Mouse (Mus musculus) heart, adult 9 months (tissue): Measurements from ENCODE around the gene Hadha.

Experiments used
- DNase-seq, 2 experiments: peaks; one replicate each; pipeline ENCODE4 v3.0.0; 2022; ENCODE audit warnings: low spot score in 2 of 2

Gene Hadha

DNA sequence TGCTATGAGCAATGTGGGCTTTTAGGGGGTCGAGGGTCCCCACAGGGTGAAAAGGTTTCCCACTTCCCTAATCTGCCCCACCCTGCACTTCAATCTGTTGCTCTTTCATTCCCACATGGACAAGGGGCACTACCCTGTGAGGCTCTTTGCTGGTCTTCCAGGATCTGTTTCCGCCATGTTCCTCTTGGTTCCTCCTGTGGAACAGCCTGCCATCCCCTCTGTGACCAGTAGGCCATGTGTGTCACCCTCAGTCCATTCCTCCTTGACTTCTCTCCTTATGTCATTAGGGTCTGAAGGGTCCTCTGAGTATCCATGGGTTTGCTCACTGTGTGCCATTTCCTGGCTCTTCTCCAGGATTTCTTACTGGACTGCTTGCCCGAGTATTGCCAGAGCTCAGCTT is 43.2 kb downstream of the Hadha start:
- DNase-seq, result no peak

DNA sequence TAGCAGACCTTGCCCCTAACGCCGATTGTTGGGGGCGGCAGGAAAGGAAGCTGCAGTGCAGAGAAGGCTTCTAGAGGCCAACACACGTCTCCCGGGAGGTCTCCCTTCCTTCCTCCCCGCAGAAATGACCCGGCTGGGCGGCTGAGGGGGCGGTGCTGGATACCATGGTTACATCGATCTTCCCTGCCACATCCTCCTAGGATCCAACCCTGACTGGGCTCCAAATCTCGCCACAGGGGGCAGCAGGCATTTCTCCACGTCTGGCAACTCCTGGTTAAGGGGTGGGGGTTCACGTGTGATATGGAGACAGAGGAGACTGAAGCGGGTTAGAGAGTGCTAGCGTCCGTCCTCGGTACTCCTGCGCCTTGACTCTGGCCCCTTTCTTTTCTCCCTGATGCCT is 43.8 kb downstream of the Hadha start:
- peak; percentile 33 to 49 for DNase-seq

DNA sequence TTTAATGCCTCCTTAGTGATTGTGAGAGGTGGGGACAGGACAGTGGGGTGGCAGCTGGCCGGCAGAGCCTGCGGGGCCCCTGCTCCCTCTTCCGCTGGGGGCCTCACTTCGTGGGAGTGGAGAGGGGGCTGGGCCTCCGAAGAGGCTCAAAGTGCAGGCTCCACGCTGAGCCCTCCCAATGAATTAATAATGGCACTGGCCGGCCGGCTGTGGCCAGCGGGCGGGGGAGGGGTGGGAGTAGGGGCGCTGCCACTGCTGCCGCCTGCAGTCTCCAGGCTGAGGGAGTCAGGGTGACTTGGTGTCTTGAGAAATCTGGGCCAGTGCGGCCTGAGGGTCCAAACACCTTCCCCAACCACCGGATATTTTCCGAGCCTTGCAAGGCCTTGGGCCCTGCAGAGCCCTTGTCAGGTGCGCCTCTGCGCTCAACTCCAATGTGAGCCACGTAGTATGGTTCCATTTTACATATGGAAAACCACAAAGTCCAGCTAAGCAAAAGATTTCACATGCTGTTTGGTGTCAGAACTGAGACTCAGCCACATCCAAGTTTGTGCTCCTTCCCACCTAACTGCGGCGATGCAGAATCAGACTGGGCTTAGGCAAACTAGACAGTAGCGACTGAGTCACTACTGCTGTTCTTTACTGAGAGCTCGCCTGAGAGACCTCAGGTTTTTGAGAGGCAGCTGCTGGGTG is 44.4 kb downstream of the Hadha start:
- no peak for DNase-seq

DNA sequence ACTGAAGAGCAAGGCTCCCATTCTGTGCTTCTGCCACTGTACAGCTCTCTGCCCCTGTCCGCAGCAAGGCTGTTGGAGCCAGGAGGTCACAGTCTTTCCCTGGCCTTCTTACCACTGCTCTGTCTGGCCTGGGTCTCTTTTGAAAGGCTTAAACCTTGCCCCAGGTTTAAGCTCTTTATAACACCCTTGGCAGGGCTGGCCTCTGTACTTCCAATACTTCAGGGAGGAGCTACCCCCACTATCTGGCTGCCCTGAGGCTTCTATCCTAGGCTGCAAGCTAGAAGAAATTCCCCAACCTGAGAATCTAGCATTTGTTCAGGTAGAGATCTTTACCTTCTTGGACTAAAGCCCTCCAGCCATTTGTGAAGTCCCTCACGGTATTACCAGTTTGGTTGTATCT is 45.1 kb downstream of the Hadha start:
- no peak for DNase-seq

DNA sequence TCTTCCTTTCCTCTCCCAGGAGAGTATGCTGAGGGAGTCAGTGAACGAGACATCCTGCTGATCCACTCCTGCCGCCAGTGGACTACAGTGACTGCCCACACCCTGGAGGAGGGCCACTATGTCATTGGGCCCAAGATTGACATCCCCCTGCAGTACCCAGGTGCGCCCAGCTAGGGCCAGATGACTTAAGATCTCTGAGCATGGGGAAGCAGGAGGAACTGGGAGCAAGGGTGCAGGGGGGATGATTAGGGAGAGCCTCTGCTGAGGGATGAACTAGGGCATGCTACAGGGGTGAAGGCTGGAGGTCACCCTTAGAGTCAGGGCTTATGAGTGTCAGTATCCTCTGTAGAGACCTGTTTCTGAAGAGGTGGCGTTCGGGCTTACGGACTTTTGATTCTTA is 46.7 kb downstream of the Hadha start:
- no peak for DNase-seq

DNA sequence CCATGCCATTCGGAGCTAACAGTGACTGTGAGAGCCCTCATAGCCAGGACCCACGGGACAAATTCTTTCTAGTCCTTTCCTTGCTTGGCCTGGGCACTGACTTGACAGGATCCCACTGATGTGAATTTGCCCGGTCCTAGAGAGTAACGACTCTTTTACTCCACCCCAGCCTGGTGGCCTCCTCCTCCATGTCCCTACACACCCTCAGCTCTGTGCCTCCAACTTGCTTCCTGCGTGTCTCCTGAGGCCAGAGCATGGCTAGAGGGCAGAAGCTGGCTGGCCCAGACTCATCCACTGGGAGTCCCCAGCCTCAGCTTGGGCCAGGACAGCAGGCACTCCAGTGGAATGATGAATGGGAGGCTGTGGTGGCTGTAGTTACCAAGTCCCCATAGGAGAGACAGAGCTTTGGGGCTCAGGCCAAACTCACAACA is 47.3 kb downstream of the Hadha start:
- DNase-seq, result no peak

DNA sequence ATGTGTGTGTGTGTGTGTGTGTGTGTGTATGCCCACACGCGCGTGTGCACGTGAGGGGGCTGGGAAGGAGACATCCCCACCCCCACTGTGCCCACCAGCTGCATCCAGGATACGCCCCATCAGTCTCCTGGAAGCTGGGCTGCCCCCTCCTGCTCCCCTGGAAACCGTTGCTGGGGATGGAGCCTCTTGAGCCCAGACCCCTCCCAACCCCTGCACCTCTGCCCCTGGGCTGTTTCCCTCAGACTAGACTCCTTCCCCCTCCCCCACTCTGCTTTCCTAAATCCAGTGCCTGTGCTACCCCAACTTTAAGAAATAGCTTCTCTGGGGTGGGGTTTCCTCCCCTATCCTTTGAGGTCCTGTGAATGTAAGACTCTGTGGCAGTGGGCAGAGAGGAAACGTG is 47.8 kb downstream of the Hadha start:
- DNase-seq, result no peak

DNA sequence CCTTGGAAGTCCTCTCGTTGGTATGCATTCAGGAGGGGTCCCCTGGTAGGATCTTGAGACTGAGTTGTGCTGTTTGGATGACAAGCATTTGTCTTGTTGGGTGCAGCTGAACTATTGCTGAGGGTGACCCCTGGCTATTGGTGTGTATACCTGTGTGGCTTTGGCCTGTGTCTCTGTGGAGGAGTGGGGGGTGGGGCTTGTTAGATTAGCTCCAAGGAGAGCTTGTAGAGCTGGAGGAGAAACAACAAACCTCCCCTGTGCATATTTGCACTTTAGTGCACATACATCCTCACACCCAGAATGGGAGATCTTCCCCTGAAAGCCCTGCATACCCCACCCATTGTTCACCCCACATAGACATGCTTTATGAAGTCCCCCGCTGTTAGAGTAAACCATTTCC is 48.2 kb downstream of the Hadha start:
- DNase-seq, result no peak

DNA sequence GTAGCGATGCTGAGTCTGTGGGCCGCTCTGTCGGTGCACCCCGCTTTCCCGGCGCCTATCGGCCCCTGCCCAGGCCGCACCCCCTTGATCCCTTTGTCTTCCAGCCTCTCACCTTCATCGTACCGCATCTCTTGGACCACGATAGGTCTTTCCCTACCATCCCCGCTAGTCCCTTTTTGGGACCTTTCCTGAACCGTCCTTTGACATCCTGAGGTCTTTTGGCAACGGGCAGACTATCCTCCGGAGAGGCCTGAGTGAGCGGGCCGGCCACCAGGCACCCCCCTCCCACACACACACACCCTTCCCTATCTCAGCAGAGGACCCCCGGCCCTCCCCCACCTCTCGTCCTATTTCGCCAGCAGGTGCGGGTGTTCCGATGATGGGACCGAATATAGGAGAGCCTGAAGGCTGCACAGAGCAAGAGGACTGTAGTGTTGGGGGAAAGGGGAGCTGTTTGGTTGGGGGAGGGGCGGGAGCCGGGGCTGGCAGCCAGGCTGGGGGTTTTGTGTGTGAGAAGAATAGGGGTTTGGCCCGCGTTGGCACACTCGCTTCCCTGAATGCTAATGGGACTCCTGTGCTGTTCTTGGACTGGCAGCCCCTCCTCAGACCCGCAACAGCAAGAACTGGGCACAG is 49.2 kb downstream of the Hadha start, which contains the start of gene 3110082J24Rik:
Gene 3110082J24Rik (minus strand): TSS at position 419 of the 633 bp plus-strand sequence.
- no peak for DNase-seq

DNA sequence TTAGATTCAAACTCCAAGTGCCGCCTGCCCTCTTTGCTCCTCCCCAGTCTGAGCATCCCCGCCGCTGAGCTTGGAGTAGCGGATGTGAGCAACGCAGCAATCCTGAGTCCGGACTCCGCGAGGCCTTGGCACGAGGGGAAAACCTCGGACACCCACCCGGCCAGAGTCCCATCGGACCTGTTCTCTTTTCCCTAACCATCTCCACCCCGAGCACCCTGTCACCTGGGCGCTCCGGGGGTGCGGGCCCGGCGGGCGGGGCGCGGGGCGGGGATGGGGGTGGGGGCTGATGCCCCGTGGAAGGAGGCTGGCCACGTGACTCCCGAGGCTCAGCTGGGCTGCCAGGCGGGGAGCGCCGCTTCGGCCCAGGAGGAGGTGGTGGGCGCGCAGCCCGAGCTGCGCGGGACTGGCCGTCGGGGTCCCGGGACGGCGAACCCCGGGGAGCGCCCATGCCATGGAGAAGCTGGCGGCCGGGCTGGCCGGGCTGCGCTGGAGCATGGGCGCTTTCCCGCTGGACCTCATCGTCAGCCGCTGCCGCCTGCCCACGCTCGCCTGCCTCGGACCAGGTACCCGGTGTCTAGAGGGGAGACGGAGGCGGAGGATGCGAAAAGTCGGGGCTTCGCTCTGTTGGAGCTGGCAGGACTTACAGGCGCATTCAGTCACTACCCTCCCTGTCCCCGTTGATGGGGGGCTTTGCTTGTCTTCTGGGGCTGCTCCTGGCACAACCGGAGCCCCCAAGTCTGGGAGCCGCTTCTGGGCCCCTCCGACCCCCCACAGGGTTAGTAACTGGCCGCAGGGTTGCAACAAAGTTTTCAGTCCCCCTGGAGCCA is 49.9 kb downstream of the Hadha start, which contains the start of gene Garem2:
Gene Garem2 (plus strand): TSS at position 321 of the 827 bp plus-strand sequence.
- no peak for DNase-seq

DNA sequence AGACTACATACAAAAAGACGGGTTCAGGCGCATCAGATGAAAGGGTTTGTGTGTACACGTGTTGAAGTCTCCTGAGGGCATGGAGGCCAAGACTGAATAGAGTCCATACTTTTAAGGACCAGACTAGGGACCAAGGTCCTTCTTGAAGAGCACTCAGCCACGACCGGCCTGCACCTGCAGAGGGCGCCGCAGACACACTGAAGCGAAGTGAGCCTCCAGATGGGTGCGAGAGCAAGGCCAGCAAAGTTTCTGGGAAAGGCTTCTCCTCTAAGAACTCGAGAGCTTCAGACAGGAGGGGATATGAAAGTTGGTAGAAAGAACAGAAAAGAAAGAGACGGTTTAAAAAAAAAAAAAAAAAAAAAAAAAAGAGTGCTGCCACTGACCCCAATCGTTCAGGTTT is 50.6 kb downstream of the Hadha start:
- DNase-seq, result no peak

DNA sequence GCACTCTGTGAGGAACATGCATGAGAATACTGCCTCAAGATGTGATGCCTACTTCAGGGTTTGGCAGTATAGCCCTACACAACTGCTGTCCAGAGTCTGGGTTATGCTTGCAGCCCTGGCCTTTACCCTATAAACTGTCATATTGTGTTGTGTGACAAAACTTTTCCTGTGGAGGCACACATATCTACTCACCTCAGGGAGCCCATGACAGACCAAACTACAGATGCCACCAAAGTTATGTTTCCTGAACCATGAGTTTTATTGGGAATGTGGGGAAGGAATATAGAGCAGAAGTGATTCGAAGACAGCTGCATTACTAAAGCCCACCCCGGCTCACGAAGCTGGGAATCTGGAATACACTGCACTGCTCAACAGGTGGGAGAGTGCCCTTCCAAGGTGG is 51.6 kb downstream of the Hadha start:
- DNase-seq, result no peak

DNA sequence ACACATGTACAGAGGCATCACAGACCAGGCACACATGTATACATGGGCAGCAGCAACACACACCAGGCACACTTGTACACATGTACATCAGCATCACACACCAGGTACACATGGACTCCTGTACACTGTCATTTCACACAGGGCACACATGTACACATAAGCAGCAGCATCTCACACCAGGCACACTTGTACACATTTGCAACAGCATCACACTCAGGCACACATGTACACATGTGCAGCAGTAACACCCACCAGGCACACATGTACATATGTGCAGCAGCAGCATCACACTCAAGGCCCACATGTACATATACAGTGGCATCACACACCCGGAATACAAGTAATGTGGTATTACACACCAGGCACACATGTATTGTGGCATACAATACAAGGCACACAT is 56.7 kb downstream of the Hadha start:
- DNase-seq, result no peak

DNA sequence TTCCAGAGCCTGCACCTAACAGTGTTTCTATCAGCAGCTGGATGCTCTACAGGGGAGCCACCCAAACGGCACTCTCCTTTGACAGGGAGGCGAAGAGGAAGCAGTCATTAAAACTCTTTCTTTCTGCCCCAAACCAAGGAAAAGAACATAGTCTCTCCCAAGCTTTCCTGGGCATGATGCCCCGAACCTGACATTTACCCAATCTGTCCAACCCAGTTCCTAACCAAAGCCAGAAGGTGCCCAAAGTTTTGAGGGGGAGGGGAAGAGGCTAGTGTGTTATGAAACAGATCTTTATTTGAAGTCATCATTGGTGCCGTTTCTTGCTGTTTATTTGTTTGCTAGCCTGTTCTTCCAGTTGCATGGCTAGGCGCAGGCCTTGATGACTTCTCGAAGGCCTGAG is 59.2 kb downstream of the Hadha start:
- DNase-seq, result no peak

DNA sequence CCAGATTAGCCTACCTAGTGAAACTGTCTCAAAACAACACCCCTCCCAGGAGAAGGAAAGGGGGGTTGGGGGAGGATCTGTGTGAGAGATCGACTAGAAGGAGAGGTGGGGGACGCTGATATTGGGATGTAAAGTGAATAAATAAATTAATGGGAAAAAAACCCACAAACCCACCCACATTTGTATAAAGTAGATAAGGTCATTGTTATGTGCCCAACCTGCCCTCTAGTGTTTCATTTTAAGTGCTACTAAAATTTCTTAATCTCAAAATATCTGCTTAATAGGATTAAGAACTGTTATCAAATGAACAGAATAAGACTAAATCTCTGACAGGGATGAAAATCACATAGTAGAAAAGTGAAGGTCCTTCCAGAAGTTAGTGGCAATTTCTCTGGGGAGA is 60.6 kb downstream of the Hadha start:
- no peak for DNase-seq

DNA sequence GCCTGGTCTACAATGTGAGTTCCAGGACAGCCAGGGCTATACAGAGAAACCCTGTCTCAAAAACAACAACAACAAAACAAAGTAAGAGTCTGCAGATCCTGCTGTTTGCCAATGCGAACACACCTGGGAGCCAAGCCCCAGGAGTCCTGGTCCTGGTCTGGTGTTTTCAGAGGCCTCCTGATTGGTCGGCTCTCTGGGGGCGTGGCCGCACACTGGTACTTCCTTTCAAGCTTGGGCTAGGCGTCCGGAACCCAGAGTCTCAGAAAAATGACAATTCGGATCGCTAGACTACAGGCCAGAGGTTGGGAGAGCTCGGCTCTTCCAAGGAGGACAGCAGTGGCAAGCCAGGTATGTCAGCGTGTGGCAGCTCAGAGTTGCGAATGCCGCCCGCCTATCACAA is 62.3 kb downstream of the Hadha start:
- no peak for DNase-seq

DNA sequence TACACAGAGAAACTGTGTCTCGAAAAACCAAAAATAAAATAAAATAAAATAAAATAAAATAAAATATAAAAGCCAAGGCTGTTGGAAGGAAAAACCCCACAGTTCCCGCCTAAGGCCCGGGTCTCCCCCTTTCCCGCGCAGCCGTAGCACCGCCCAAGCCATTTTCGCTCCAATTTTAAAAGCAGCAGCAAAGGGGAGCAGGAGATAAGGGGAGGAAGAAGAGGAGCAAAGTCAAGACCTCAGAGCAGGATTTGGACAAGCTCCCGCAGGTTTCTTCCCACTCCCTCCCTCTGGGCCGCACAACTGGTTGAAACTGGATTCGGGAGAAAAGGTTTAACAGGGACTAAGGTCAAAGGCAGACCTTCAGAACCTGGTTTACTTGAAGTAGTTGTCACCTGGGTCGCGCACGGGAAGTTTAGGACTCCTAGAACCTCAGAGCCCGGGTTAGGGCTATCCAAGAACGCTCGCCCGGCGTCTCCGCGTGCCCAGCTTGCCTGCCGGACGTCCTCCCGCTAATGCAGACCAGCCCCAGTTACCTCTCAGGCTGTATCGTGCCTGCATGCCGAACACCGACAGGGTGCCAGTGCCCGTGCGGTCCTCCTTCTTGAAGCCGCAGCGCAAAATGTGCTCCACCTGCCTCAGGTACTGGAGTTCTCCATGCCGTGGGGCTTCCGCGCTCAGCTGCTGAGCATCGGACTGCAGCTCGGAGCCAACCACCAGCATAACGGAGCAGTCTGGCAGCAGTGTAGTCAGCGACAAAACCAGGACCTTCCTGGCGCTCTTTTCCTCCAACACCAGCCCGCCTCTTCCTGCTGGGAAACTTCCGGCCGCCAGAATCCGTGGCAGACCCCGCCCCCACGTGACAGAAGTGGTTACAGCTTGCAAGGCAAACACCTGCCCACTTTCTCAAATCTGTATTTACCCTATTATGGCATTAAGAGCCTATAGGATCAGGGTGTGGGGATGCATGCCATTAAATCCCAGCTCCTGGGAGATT is 81.8 kb downstream of the Hadha start, which contains the start of gene Tyms:
Gene Tyms (minus strand): TSS at position 793 of the 997 bp plus-strand sequence.
- DNase-seq, result peak; percentile 65

DNA sequence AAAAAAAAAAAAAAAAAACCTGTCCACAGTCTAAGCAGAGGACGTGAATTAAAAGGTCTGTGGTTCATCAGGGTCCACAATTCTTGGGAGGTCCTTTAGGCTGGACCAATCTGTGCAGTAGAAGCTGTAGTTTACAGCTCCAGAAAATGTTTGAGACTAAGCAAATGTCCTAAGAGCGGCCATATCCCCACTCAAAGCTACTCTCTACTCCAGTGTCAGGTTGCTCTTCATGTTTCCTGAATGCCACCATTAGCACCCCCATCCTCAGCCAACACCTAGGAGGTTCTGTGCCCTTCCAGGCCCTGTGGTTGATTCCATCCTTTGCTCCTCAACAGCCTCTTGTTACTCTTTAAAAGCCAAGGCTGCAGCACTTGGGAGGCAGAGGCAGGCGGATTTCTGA is 82.6 kb downstream of the Hadha start:
- DNase-seq, result no peak

DNA sequence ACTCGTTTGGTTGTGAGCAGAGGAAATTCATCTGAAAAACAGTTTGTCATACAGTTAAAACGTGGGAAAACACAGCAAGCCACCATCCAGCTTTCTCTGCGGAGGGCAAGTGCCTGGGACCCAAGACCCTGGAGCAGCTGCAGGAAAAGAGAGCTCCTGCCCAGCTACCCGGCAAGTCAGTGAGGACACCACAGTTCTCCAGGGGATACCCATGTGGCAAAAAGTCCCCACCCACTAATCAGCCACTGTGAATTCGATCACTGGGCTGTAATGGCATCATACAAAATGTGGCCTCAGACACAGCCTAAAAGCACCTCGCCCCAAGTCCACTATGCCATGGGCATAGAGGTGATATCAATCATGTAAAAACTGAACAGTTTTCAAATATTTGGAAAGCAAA is 83.3 kb downstream of the Hadha start:
- no peak for DNase-seq
